In the genomic region with DNA sequence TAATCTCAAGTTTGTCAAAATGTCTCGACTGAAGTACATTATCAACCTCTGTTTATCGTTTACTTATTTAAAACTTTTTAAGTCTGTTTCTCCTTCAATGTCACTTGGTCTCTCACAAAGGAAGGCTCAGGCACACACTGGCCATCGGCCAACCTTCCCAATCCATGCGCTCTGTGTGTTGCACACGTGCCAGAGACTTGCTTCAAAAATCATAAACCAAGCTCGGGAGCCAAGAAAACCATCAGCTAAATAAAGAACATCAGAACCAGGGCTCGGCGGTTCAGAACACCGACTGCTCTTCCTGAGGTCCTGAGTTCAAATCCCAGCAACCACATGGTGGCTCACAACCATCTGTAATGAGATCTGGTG, we compare ENCODE assay signal across 13 mouse cellular contexts. TPM values are rescaled to one million over a fixed set of nuclear protein-coding genes. Genes with fewer than 3 reads are reported as not detected.
A peak's percentile ranks its signal among the peaks of the same experiment; 100 is the strongest.
DNase-seq lines count a peak whose midpoint lies in the region; ATAC-seq lines count a peak whose summit lies in the region.
"Had no signal": no experiment of that assay in that cellular context is flagged by ENCODE, and none has a peak within 500 bp of the region (broad histone marks: within the 10 kb centered on the region; RNA-seq: fewer than 3 reads in every experiment).

No protein-coding gene starts in this region.

- H3K27me3 ChIP-seq in liver, embryonic 11.5 days (replicated peaks; ENCODE audit: control insufficient read depth, insufficient read depth, low read length): no peaks in the 10 kb centered on the region
- no peaks in the 10 kb centered on the region for H3K27me3 ChIP-seq in liver, embryonic 12.5 days (replicated peaks)
- H3K27me3 ChIP-seq in stomach, embryonic 14.5 days (ENCODE audit: control insufficient read depth, insufficient read depth, low read length): no peaks in the 10 kb centered on the region
- no peaks in the 10 kb centered on the region for H3K27me3 ChIP-seq in hindbrain, embryonic 16.5 days (replicated peaks; ENCODE audit: control insufficient read depth, insufficient read depth, low read length)

- ATAC-seq in liver, embryonic 11.5 days (replicated peaks; ENCODE audit: low FRiP score): no peak
- ATAC-seq in liver, embryonic 12.5 days: no peak
- no peak for ATAC-seq in stomach, embryonic 14.5 days (ENCODE audit: insufficient number of reproducible peaks, insufficient read depth, low FRiP score, low read depth)
- no peak for ATAC-seq in hindbrain, embryonic 16.5 days

- no peak overlapping the region for H3K4me2 ChIP-seq in liver, embryonic 11.5 days
- no peak overlapping the region; the same call in 1 of the 2 replicates for H3K4me2 ChIP-seq in liver, embryonic 12.5 days
- H3K4me2 ChIP-seq in stomach, embryonic 14.5 days (replicated peaks; ENCODE audit: low read depth, low read length): no peak overlapping the region
- H3K4me2 ChIP-seq in hindbrain, embryonic 16.5 days (ENCODE audit: low read length): no peak overlapping the region

- no peaks in the 10 kb centered on the region for H3K36me3 ChIP-seq in liver, embryonic 11.5 days (ENCODE audit: control insufficient read depth, insufficient read depth, low read length)
- H3K36me3 ChIP-seq in liver, embryonic 12.5 days: no peaks in the 10 kb centered on the region
- H3K36me3 ChIP-seq in stomach, embryonic 14.5 days (ENCODE audit: control insufficient read depth, insufficient read depth, low read length): no peaks in the 10 kb centered on the region
- no peaks in the 10 kb centered on the region for H3K36me3 ChIP-seq in hindbrain, embryonic 16.5 days (ENCODE audit: control insufficient read depth, insufficient read depth, low read length)

- WGBS in liver, embryonic 11.5 days: 61% methylated on average over 9 of the region's 9 CpGs
- WGBS in liver, embryonic 12.5 days (ENCODE audit: insufficient replicate concordance): 56% methylated on average over 9 of the region's 9 CpGs
- WGBS in stomach, embryonic 14.5 days: 44% methylated on average over 9 of the region's 9 CpGs
- WGBS in hindbrain, embryonic 16.5 days: 35% methylated on average over 9 of the region's 9 CpGs

- peak overlapping the region; percentile 38 for H3K27ac ChIP-seq in liver, embryonic 11.5 days (ENCODE audit: low read depth, low read length)
- no peak overlapping the region; the same call in 1 of the 2 replicates for H3K27ac ChIP-seq in liver, embryonic 12.5 days
- H3K27ac ChIP-seq in stomach, embryonic 14.5 days (ENCODE audit: low read length): 0 out of 2 replicates have a peak overlapping the region, but pooled peaks have one; percentile 7
- no peak overlapping the region for H3K27ac ChIP-seq in hindbrain, embryonic 16.5 days (ENCODE audit: low read depth, low read length)

- DNase-seq in adrenal gland, postnatal 25 days: peak; percentile 16
- no peak for DNase-seq in adrenal gland, adult 2 months
- DNase-seq in liver, embryonic 11.5 days (ENCODE audit: low spot score): no peak
- peak; percentile 41 to 54 for DNase-seq in heart, postnatal 10 days
- DNase-seq in thymus, postnatal 25 days: no peak
- DNase-seq: cerebellum, adult 2 months had no signal

- H3K4me1 ChIP-seq in liver, embryonic 11.5 days (replicated peaks; ENCODE audit: control insufficient read depth, insufficient read depth, low read length): peaks cover 26% of the 10 kb centered on the region
- peaks cover 41% of the 10 kb centered on the region for H3K4me1 ChIP-seq in liver, embryonic 12.5 days
- H3K4me1 ChIP-seq in stomach, embryonic 14.5 days (ENCODE audit: control insufficient read depth, insufficient read depth, low read length): peaks cover 23% of the 10 kb centered on the region
- peaks cover 17% of the 10 kb centered on the region for H3K4me1 ChIP-seq in hindbrain, embryonic 16.5 days (ENCODE audit: control insufficient read depth, insufficient read depth, low read depth, low read length)

- H3K4me3 ChIP-seq in liver, embryonic 11.5 days (ENCODE audit: low read depth, low read length): no peak overlapping the region
- H3K4me3 ChIP-seq in liver, embryonic 12.5 days: no peak overlapping the region
- no peak overlapping the region for H3K4me3 ChIP-seq in stomach, embryonic 14.5 days (ENCODE audit: low read depth, low read length)
- no peak overlapping the region for H3K4me3 ChIP-seq in hindbrain, embryonic 16.5 days (ENCODE audit: low read length)

- no peaks in the 10 kb centered on the region for H3K9me3 ChIP-seq in liver, embryonic 11.5 days (ENCODE audit: control insufficient read depth, low read length)
- H3K9me3 ChIP-seq in liver, embryonic 12.5 days (replicated peaks): no peaks in the 10 kb centered on the region
- no peaks in the 10 kb centered on the region for H3K9me3 ChIP-seq in stomach, embryonic 14.5 days (ENCODE audit: control insufficient read depth, low read depth, low read length)
- no peaks in the 10 kb centered on the region for H3K9me3 ChIP-seq in hindbrain, embryonic 16.5 days (ENCODE audit: control insufficient read depth, low read length)

- H3K9ac ChIP-seq in liver, embryonic 11.5 days (ENCODE audit: low read depth, low read length): no peak overlapping the region
- H3K9ac ChIP-seq in liver, embryonic 12.5 days: no peak overlapping the region
- no peak overlapping the region for H3K9ac ChIP-seq in stomach, embryonic 14.5 days (replicated peaks; ENCODE audit: low read depth, low read length)
- no peak overlapping the region for H3K9ac ChIP-seq in hindbrain, embryonic 16.5 days (ENCODE audit: low read depth, low read length)

- intact Hi-C loops in heart, postnatal 10 days (cut with DNase I): no loop called here

RNA-seq across cellular contexts. Expression of gene C130032M10Rik, which starts 13.2 kb away (rescaled TPM):
- not detected in 2 replicates for total RNA-seq in adrenal gland, postnatal 25 days (2021)
- total RNA-seq in adrenal gland, adult 2 months (2021): under 1 TPM in 1 of 2 experiments, not detected in 1; 0.40 TPM
- polyA plus RNA-seq in adrenal gland, adult 2 months (2012; rRNA removed): 0.75 TPM in 1 of 2 replicates, not detected in the other
- 0.30 TPM in 1 of 2 replicates, not detected in the other for polyA plus RNA-seq in liver, embryonic 11.5 days (2014; fragmentation: Nextera tagmentation; extraction: Ambion mirVana)
- polyA plus RNA-seq in liver, embryonic 12.5 days (2016; fragmentation: Nextera tagmentation; extraction: Ambion mirVana): 0.18 and 0.22 TPM in 2 replicates
- not detected for total RNA-seq in heart, postnatal 10 days (2021)
- not detected in 2 replicates for polyA plus RNA-seq in stomach, embryonic 14.5 days (2014; fragmentation: Nextera tagmentation; extraction: Ambion mirVana)
- polyA plus RNA-seq in hindbrain, embryonic 16.5 days (2015; fragmentation: Nextera tagmentation; extraction: Ambion mirVana): not detected in 2 replicates
- total RNA-seq: hematopoietic stem cell, adult 5-6 weeks; left cerebral cortex, postnatal 10 days; neutrophil, adult 5-6 weeks had no signal
- polyA plus RNA-seq: cerebellum, adult 2 months; spleen, adult 2 months had no signal

RNA-seq across cellular contexts. Expression of gene Ccr4, which starts 23.9 kb away (rescaled TPM):
- total RNA-seq in adrenal gland, postnatal 25 days (2021): not detected in 2 replicates
- not detected for total RNA-seq in adrenal gland, adult 2 months (2021)
- polyA plus RNA-seq in adrenal gland, adult 2 months (2012; rRNA removed): not detected in 2 replicates
- not detected in 2 replicates for polyA plus RNA-seq in liver, embryonic 11.5 days (2014; fragmentation: Nextera tagmentation; extraction: Ambion mirVana)
- polyA plus RNA-seq in liver, embryonic 12.5 days (2016; fragmentation: Nextera tagmentation; extraction: Ambion mirVana): not detected in 2 replicates
- under 1 TPM in 1 of 2 experiments, not detected in 1; 0.10 TPM for total RNA-seq in heart, postnatal 10 days (2021)
- polyA plus RNA-seq in stomach, embryonic 14.5 days (2014; fragmentation: Nextera tagmentation; extraction: Ambion mirVana): not detected in 2 replicates
- polyA plus RNA-seq in hindbrain, embryonic 16.5 days (2015; fragmentation: Nextera tagmentation; extraction: Ambion mirVana): not detected in 2 replicates
- total RNA-seq: hematopoietic stem cell, adult 5-6 weeks; left cerebral cortex, postnatal 10 days; neutrophil, adult 5-6 weeks had no signal
- polyA plus RNA-seq: cerebellum, adult 2 months had no signal

RNA-seq across cellular contexts. Expression of gene Trim71, which starts 35.5 kb away (rescaled TPM):
- total RNA-seq in adrenal gland, postnatal 25 days (2021): 0.06 TPM in 1 of 2 replicates, not detected in the other
- not detected for total RNA-seq in adrenal gland, adult 2 months (2021)
- 0.01 TPM in 1 of 2 replicates, not detected in the other for polyA plus RNA-seq in adrenal gland, adult 2 months (2012; rRNA removed)
- polyA plus RNA-seq in liver, embryonic 11.5 days (2014; fragmentation: Nextera tagmentation; extraction: Ambion mirVana): 2.6 and 3.1 TPM in 2 replicates
- 1.7 and 2.0 TPM in 2 replicates for polyA plus RNA-seq in liver, embryonic 12.5 days (2016; fragmentation: Nextera tagmentation; extraction: Ambion mirVana)
- total RNA-seq in heart, postnatal 10 days (2021): not detected
- 1.4 and 1.6 TPM in 2 replicates for polyA plus RNA-seq in stomach, embryonic 14.5 days (2014; fragmentation: Nextera tagmentation; extraction: Ambion mirVana)
- 0.14 and 0.24 TPM in 2 replicates for polyA plus RNA-seq in hindbrain, embryonic 16.5 days (2015; fragmentation: Nextera tagmentation; extraction: Ambion mirVana)
- total RNA-seq: hematopoietic stem cell, adult 5-6 weeks; neutrophil, adult 5-6 weeks had no signal

Comparison
In these comparisons a context has a peak if more than half of its experiments do, and no peak if none do; other contexts are left out.
1. DNase-seq: peak in adrenal gland, postnatal 25 days (single experiment) and heart, postnatal 10 days (2 of 2); none in adrenal gland, adult 2 months (single experiment), liver, embryonic 11.5 days (single experiment) and thymus, postnatal 25 days (single experiment).
2. H3K27ac ChIP-seq: peak in liver, embryonic 11.5 days (single experiment) and stomach, embryonic 14.5 days (single experiment); none in liver, embryonic 12.5 days (single experiment) and hindbrain, embryonic 16.5 days (single experiment).